Mouse (Mus musculus) olfactory bulb, adult 2 months (tissue): ENCODE measurements around the gene Tmem44.

Source experiments
- CTCF ChIP-seq: fragments of 200-500 bp; IDR thresholded peaks from 2 replicates; pipeline ENCODE4 v1.5.1; 2012; ENCODE audit warnings: low read depth, mild to moderate bottlenecking, low read length, moderate library complexity; ENCODE audit not compliant: insufficient read depth
- POLR2A ChIP-seq: fragments of 200-500 bp; IDR thresholded peaks from 2 replicates; pipeline ENCODE4 v1.6.1; 2012; ENCODE audit warnings: mild to moderate bottlenecking, low read depth, low read length, moderate library complexity; ENCODE audit not compliant: insufficient read depth

DNA sequence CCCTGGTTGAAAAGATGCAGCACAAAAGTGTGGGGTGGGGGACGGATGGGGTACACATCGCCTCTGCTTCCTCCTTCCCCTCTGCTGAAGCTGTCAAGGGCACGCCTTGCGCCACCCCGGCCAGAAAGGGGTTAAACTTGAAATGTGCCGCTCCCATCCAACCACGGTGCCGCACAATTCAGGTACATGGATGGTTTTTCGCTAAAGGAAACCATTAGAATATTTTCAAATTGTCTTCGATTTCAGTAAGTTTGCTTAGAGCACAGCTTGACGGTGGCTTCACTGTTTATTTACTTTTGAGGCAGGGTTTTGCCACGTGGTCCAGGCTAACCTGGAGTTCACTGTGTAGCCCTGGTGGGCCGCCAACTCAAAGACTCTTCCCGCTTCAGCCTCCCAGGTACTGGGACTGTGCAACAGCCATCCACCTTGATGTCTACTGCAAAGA, at the start of gene Tmem44:
- TF ChIP-seq CTCF (no peak), POLR2A (no peak)
